Mouse (Mus musculus): ENCODE results near the gene Bcl3. TPM values are rescaled to one million over a fixed set of nuclear protein-coding genes. Genes with fewer than 3 reads are reported as not detected.

The Bcl3 gene
- polyA plus RNA-seq, 1 experiment: 226 TPM

GRCm38 (mm10) chr7:19834055-19834454, 11.5 kb upstream of the Bcl3 start:
- no peak overlapping the region for H3K4me3 ChIP-seq (ENCODE audit: low read depth, low read length)
- no peaks in the 10 kb centered on the region for H3K36me3 ChIP-seq (ENCODE audit: control insufficient read depth, insufficient read depth, low read length)
- no peak overlapping the region for H3K27ac ChIP-seq (ENCODE audit: insufficient read depth, low read depth, low read length)
- 77% methylated on average over 3 of the region's 3 CpGs for WGBS
- no peaks in the 10 kb centered on the region for H3K27me3 ChIP-seq (ENCODE audit: control insufficient read depth, insufficient read depth, low read length)
- TF ChIP-seq POLR2A (IDR thresholded peaks at IDR 0.05; ENCODE audit: low read depth, low read length) (no peak), CTCF (IDR thresholded peaks at IDR 0.05; ENCODE audit: extremely low read depth, insufficient read length, insufficient replicate concordance, low read depth, low read length) (peak; percentile 18; the same call in 1 of the 2 replicates)
- H3K4me1 ChIP-seq (ENCODE audit: control insufficient read depth, insufficient read depth, insufficient read length, low read length): peaks cover 40% of the 10 kb centered on the region

GRCm38 (mm10) chr7:19831837-19832236, 9.3 kb upstream of the Bcl3 start:
- TF ChIP-seq POLR2A (IDR thresholded peaks at IDR 0.05; ENCODE audit: low read depth, low read length): 0 out of 2 replicates have a peak, but pooled peaks have one; percentile 23
- no peak for TF ChIP-seq CTCF (IDR thresholded peaks at IDR 0.05; ENCODE audit: extremely low read depth, insufficient read length, insufficient replicate concordance, low read depth, low read length)
- 19% methylated on average over 9 of the region's 9 CpGs for WGBS
- Histone ChIP-seq H3K4me3 (ENCODE audit: low read depth, low read length) (0 out of 2 replicates have a peak overlapping the region, but pooled peaks have one; percentile 3), H3K27ac (ENCODE audit: insufficient read depth, low read depth, low read length) (peak overlapping the region; percentile 80), H3K36me3 (ENCODE audit: control insufficient read depth, insufficient read depth, low read length) (no peaks in the 10 kb centered on the region), H3K4me1 (ENCODE audit: control insufficient read depth, insufficient read depth, insufficient read length, low read length) (peaks cover 41% of the 10 kb centered on the region), H3K27me3 (ENCODE audit: control insufficient read depth, insufficient read depth, low read length) (no peaks in the 10 kb centered on the region)

GRCm38 (mm10) chr7:19830682-19831156, 8.1 kb upstream of the Bcl3 start:
- peak overlapping the region; percentile 81 for H3K27ac ChIP-seq (ENCODE audit: insufficient read depth, low read depth, low read length)

DNA sequence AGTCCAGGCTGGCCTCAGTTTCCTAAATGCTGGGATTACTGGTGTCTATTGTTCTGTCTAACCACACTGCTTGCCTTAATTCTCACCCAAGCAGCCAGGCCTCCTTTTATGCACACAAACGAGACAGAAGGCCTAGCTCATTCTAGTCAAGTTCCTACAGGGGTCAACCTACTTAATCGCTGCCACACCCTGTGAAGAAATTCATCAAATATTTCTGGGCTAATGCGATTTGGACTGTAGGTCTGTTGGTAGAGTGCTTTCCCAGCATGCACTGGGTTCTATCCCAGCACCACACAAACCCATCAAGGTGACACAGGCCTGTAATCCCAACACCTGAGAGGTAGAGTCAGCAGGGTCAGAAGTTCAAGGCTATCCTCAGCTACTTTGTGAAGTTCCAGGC, 7.1 kb upstream of the Bcl3 start:
- TF ChIP-seq CTCF (IDR thresholded peaks at IDR 0.05; ENCODE audit: extremely low read depth, insufficient read length, insufficient replicate concordance, low read depth, low read length) (no peak), POLR2A (IDR thresholded peaks at IDR 0.05; ENCODE audit: low read depth, low read length) (no peak)
- no peak overlapping the region for H3K4me3 ChIP-seq (ENCODE audit: low read depth, low read length)
- H3K27ac ChIP-seq (ENCODE audit: insufficient read depth, low read depth, low read length): peak overlapping the region; percentile 81; the same call in 1 of the 2 replicates
- H3K4me1 ChIP-seq (ENCODE audit: control insufficient read depth, insufficient read depth, insufficient read length, low read length): peaks cover 47% of the 10 kb centered on the region
- 76% methylated on average over 3 of the region's 3 CpGs for WGBS
- H3K27me3 ChIP-seq (ENCODE audit: control insufficient read depth, insufficient read depth, low read length): no peaks in the 10 kb centered on the region
- no peaks in the 10 kb centered on the region for H3K36me3 ChIP-seq (ENCODE audit: control insufficient read depth, insufficient read depth, low read length)

More at GRCm38 (mm10) chr7:19830682-19831156, 8.1 kb upstream of the Bcl3 start:
- 5% methylated on average over 13 of the region's 13 CpGs for WGBS
- TF ChIP-seq POLR2A (IDR thresholded peaks at IDR 0.05; ENCODE audit: low read depth, low read length) (peak; percentile 43; the same call in 1 of the 2 replicates), CTCF (IDR thresholded peaks at IDR 0.05; ENCODE audit: extremely low read depth, insufficient read length, insufficient replicate concordance, low read depth, low read length) (no peak)
- peak overlapping the region; percentile 7; the same call in 1 of the 2 replicates for H3K4me3 ChIP-seq (ENCODE audit: low read depth, low read length)
- no peaks in the 10 kb centered on the region for H3K27me3 ChIP-seq (ENCODE audit: control insufficient read depth, insufficient read depth, low read length)
- peaks cover 40% of the 10 kb centered on the region for H3K4me1 ChIP-seq (ENCODE audit: control insufficient read depth, insufficient read depth, insufficient read length, low read length)
- H3K36me3 ChIP-seq (ENCODE audit: control insufficient read depth, insufficient read depth, low read length): no peaks in the 10 kb centered on the region

- WGBS: 28% methylated on average over 6 of the region's 6 CpGs
These were observed 4.2 kb upstream of the Bcl3 start for GRCm38 (mm10) chr7:19826756-19827155.

DNA sequence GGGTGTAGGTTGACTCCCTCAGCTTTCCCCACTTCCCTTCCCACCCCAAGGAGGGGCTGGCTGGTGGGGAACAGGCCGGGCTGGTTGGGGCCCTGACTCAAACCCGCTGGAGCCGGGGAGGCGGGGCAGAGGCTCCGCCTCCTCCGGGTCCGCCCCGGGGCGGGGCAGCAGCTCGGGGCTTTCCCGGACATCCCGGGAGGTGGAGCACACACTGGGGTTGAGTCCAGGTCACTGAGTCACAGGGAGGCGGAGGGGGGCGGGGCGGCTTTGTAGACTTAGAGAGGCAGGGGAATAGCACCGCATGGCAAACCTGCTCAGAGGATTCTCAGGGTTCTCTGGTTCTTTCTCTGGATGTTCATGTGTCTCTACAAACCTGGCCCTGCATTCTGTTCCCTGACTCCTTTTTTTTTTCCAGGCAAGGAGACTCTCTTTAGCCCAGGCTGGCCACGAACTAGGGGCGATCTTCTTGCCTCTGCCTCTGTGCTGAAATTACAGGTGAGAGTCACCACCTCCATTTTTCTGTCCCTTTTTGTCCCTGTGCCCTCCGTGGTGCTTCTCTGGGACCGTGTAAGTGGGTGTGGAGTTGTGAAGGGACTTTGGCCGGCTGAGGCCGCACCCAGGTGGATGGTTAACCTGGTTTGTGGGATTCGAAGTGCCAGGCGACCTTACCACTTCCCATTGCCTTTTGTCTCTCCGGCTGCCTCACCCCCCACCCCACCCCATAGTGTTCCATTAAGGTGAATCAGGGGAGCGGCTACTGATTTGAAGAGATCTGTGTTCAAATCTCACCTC, 1.8 kb upstream of the Bcl3 start:
- TF ChIP-seq POLR2A (IDR thresholded peaks at IDR 0.05; ENCODE audit: low read depth, low read length) (no peak; the same call in 1 of the 2 replicates), CTCF (IDR thresholded peaks at IDR 0.05; ENCODE audit: extremely low read depth, insufficient read length, insufficient replicate concordance, low read depth, low read length) (0 out of 2 replicates have a peak, but pooled peaks have one; percentile 16)
- peaks cover 36% of the 10 kb centered on the region for H3K4me1 ChIP-seq (ENCODE audit: control insufficient read depth, insufficient read depth, insufficient read length, low read length)
- peak overlapping the region; percentile 100 for H3K27ac ChIP-seq (ENCODE audit: insufficient read depth, low read depth, low read length)
- 9% methylated on average over 26 of the region's 26 CpGs for WGBS
- H3K36me3 ChIP-seq (ENCODE audit: control insufficient read depth, insufficient read depth, low read length): peaks cover 7% of the 10 kb centered on the region
- H3K4me3 ChIP-seq (ENCODE audit: low read depth, low read length): peak overlapping the region; percentile 48
- H3K27me3 ChIP-seq (ENCODE audit: control insufficient read depth, insufficient read depth, low read length): no peaks in the 10 kb centered on the region

More at GRCm38 (mm10) chr7:19826756-19827155, 4.2 kb upstream of the Bcl3 start:
- Histone ChIP-seq H3K27me3 (ENCODE audit: control insufficient read depth, insufficient read depth, low read length) (no peaks in the 10 kb centered on the region), H3K4me1 (ENCODE audit: control insufficient read depth, insufficient read depth, insufficient read length, low read length) (peaks cover 53% of the 10 kb centered on the region), H3K36me3 (ENCODE audit: control insufficient read depth, insufficient read depth, low read length) (no peaks in the 10 kb centered on the region), H3K4me3 (ENCODE audit: low read depth, low read length) (no peak overlapping the region), H3K27ac (ENCODE audit: insufficient read depth, low read depth, low read length) (peak overlapping the region; percentile 36)
- TF ChIP-seq POLR2A (IDR thresholded peaks at IDR 0.05; ENCODE audit: low read depth, low read length) (no peak), CTCF (IDR thresholded peaks at IDR 0.05; ENCODE audit: extremely low read depth, insufficient read length, insufficient replicate concordance, low read depth, low read length) (no peak)

All from small intestine, adult 2 months (tissue).